Mouse (Mus musculus): Measurements from ENCODE around the gene Zfp507.

Zfp507 gene

GRCm38 (mm10) chr7:35802906-35803595 is at the start of gene Zfp507:
Gene Zfp507 (minus strand): TSS chr7:35803003.
- peak; percentile 86 for DNase-seq (ENCODE audit: low read depth, low spot score)

- no peak for DNase-seq (ENCODE audit: low read depth, low spot score)
These were observed 47.6 kb upstream of the Zfp507 start for GRCm38 (mm10) chr7:35850426-35850825.

DNA sequence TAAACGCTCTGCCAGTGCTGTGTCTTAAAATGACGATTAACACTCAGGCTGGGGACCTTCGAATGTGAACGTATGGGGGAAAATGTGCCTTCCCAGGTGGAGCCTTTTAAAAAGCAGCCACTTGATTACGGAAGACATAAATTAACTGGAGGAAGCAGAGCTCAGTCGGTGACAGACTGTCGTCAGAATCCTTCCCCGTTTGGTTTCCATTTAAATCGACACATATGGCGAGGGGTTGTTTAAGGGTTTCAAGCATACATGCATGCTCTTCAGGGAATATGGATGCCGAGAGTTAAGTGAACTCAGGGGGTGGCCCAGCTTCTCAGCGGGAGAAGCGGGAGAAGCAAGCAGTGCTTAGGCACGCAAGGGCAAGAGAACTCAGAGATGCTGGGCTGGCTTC is 45.7 kb upstream of the Zfp507 start:
- DNase-seq (ENCODE audit: low read depth, low spot score) = no peak

DNA sequence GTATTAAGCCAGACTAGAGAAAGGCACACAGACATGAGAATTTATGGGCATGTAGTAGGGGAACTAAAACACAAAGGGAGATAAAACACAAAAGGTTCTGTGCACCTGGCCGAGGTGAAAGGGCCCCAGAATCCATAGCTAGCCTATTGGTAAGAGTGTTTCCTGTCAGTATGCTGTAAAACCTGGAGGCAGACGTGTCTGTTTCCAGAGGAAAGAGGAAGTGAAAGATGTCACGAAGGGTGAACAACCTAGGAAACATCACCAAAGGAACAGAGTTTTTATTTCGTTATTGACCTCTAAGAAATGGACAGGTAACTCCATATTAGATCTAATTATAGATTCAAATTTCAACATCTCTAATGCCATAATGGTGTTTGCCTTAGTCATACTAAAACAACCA is 37.7 kb upstream of the Zfp507 start:
- no peak for DNase-seq (ENCODE audit: low read depth, low spot score)

DNA sequence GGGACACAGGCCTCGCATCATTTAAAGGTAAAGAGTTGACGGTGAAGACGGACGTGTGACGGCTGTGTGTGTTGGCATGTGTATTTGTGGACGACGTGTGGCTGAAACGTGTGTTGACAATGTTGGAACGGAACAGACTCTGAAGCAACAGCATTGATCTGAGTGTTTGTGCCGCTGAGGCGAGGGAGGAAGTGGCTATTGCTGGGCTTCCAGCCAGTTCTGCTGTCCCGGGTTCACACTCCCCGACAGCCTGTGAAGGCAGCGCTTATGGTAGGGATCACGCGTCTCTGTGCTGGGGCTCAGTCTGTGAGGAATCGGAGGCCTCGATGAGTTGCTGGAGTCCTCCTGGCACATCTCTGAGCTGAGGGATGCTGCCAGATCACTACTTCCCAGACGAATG is 34.0 kb upstream of the Zfp507 start:
- DNase-seq (ENCODE audit: low read depth, low spot score) = no peak

DNA sequence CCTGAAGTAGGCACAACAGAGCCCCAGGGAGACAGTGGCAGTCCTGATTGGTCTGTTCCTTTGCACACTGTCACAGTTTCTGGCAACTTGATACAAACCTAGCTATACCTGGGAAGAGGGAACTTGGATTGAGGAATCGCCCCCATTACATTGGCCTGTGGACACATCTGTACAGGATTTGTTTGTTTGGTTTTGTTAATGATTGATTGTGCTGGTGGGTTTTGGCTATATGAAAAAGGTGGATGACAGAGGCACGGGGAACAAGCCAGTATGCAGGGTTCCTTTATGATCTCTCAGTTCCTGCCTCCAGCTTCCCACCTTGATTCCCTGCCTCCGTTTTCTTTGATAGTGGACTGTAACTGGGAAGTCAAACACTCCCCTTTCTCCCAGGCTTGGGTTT is 33.6 kb upstream of the Zfp507 start:
- no peak for DNase-seq (ENCODE audit: low read depth, low spot score)

DNA sequence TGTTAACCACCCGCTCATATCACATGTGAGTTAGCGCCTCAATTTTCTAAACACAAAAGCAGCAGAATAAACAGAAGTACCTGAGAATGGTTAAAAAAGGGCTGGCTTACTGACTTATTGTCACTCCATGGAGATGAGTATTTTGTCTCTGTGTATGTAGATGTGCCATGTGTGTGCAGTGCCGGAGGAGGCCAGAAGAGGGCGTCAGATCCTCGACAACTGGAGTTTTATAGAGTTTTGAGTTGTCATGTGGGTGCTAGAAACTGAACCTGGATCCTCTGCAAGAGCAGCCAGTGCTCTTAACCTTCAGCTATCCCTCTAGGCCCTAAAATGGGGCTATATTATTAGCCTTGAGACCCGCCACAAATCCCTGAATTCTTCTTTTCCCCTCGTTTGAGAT is 27.3 kb upstream of the Zfp507 start:
- peak; percentile 11 for DNase-seq (ENCODE audit: low read depth, low spot score)

GRCm38 (mm10) chr7:35823906-35824305 is 21.1 kb upstream of the Zfp507 start:
- no peak for DNase-seq (ENCODE audit: low read depth, low spot score)

GRCm38 (mm10) chr7:35822320-35822719 is 19.5 kb upstream of the Zfp507 start:
- peak; percentile 21 for DNase-seq (ENCODE audit: low read depth, low spot score)

GRCm38 (mm10) chr7:35821357-35821756 is 18.6 kb upstream of the Zfp507 start:
- DNase-seq (ENCODE audit: low read depth, low spot score) = no peak

DNA sequence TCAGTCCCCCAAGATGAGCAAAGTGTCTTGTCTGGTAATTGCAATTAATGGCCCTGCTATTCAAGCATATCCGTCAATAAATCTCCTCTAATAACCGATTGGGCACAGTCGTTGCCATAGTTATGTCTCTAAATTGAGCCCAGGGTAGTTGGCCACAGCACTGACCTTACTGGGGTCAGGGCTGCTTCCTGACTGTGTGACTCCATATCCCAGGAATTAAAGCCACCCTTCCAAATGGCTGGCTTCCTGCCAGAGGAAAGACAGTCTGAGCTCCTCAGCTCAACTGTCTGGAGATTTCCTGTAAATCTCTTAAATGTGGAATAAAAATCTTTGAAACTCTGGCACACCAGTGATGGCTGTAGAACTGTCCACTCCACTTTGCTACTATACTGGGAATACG is 16.7 kb upstream of the Zfp507 start:
- no peak for DNase-seq (ENCODE audit: low read depth, low spot score)

DNA sequence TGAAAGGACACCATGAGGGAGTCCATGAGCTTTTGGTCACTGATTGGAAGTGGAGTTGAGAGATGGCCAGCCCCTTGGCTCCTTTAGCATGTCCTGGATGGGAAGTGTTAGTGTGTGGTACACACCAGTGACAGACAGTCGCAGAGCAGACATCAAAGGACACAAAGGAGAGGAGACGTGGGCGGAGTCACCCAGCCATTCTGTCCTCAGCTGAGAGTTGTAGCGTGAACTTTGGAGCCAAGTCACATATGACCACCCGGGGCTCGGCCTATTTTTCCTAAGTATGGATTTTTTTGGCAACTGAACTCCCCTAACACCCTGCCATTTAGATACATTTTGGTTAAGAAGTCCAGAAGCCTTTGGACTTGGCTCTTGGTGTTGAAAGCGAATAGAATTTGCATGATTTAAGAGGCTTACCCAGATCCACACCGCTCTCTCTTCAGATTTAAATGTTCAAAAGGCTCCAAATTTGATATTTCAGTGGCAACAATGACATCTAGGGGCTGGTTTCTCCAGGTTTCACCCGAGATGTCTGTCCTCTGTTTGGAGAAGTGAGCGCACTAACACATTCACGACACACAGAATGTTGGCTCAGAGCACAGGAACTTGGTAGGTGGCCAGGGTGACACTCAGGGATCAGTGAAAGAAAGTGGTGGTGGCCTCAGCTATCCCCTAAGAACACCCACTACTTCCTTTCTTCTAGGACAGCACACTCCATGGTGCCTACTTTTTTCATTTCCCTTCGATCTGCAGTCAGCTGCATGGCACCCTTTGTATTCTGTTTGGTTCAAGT is 12.2 kb upstream of the Zfp507 start:
- DNase-seq (ENCODE audit: low read depth, low spot score) = no peak

DNA sequence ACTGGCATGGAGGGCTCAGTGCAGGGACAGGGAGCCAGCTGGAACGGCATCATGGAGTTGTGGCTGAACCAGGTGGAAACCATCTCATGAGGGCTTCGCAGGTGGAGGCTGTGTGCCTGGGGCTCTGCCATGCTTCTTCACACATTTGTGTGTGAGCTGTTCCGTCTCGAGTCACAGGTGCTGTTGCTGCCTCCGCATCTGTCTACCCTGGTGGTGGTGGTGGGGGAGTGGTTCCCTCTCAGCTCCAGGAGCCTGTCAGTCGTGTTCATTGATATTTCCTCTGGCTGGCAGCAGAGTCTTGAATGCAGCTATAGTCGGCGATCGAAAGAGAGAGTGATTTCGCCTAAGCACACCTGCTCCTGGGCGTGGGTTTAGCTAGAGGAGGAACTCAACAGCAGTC is 10.5 kb upstream of the Zfp507 start:
- DNase-seq (ENCODE audit: low read depth, low spot score) = no peak

DNA sequence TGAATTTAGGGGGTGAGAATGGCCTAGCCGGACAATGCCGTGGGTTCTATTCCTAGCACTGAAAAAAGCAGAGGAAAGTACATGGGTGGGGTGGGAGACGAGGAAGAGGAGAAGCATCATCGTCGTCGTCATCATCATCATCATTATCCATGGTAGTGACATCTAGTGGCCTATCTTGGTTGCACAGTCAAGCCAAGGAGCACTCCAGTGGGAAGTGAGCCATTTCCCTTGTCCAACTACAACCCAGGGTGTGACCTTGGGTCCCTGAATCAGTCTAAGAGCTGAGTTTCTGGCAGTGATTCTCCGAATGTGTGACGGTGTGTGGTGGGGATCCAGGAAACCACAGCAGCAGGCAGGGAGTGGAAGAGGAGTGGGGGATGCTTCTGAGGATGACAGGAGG is 7.9 kb upstream of the Zfp507 start:
- peak; percentile 62 for DNase-seq (ENCODE audit: low read depth, low spot score)

- DNase-seq (ENCODE audit: low read depth, low spot score) = peak; percentile 48
These were observed 1.4 kb upstream of the Zfp507 start for GRCm38 (mm10) chr7:35804206-35804605.

DNA sequence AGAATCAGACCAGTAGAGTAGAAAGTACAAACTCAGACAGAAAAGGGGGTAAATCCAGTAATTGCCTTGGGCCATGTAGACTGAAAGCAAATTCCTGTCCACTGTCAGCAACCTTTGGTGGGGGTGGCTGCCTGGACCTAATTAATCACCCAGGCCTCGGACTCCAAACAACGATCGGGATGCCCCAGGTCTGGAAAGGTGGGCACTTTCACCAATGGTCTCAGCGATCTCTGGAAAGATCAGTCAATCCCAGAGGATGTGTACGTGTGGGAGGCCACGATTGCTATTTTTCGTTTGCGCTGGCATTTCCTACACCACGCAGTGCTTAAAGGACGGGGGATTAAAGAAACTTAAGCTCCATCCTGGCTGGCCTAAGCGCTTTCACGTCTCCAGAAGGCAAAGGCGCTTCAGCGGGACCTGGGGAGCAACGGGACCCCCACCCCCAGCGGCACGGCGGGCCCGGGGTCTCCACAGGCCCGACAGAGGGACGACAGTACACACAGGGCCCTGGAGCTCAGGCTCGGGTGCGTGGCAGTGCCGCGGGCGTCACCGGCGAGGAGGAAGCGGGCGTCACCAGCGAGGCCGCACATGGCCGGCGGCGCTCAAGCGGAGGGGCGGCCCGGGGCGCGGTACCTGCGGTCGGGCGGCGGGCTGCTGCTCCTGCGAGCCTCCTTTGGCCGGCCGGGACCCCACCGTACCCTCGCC is 450 bp downstream of the Zfp507 start:
- peak; percentile 12 for DNase-seq (ENCODE audit: low read depth, low spot score)

DNA sequence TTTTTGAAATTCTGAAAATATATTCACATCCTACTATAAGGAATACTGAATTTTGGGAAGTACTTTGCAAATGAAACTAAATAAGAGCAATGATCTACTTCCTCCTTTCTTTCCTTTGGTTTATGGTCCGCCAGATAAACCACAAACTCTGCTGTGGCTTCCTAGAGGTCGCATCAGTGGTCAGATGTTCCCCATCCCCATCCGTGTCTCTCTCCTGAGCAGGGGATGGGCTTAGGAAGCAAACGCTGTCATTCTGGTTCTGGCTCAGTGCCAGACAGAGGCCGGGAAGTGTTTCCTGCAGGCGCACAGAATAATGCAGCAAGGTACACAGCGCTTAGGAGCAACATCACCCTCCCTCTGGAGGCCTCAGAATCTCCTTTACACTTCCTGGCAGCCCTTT is 6.7 kb downstream of the Zfp507 start:
- no peak for DNase-seq (ENCODE audit: low read depth, low spot score)

GRCm38 (mm10) chr7:35794145-35794664 is 8.6 kb downstream of the Zfp507 start:
- no peak for DNase-seq (ENCODE audit: low read depth, low spot score)

DNA sequence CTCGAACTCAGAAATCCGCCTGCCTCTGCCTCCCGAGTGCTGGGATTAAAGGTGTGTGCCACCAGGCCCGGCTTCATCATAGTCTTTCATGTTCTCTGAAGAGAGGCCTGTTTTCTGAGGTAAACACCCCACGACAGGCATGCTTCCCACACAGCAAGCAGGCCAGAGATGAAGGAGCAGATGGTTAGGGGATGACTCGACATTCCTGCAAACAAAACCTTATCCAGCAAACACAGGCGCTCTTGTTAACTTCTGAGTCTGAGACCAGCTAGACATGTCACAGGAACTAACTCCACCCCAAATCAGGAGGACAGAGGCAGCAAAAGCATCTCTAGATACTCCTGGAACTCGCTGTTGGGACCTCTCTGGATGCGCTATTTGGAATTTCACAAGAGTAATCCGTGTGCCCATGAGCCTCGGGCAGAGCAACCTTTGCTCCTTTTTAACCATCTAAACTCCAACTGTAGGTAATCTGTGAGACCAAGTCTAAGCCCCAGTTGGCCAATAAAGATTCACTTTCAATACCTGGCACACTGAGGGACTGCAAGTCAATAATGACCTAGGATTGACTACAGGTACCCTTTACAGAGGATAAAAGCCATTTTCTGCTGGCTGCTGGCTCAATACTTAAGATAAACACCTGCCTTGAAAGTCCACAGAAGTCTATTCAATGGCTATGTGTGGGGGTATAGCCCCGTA is 10.5 kb downstream of the Zfp507 start:
- DNase-seq (ENCODE audit: low read depth, low spot score) = no peak

DNA sequence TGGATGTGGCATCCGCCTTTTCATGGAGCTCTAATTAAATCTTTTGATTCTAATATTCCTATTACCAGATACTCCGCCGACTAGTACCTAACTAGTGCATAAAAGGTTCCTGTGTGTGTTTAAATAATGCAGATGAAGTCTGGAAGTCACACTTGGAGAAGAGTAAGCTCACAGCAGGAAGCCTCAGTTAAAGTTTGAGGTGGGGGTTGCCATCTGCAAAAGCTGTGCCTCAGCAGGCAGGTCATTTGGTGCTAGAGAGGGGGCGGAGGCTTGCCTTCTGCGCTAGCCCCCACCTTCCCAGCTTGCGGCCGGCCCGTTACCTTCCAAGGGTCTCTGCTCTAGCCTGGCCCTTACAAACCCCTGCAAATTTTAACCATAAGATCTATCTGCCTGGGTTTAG is 11.9 kb downstream of the Zfp507 start:
- DNase-seq (ENCODE audit: low read depth, low spot score) = peak; percentile 26

GRCm38 (mm10) chr7:35790201-35790600 is 12.6 kb downstream of the Zfp507 start:
- peak; percentile 37 for DNase-seq (ENCODE audit: low read depth, low spot score)

DNA sequence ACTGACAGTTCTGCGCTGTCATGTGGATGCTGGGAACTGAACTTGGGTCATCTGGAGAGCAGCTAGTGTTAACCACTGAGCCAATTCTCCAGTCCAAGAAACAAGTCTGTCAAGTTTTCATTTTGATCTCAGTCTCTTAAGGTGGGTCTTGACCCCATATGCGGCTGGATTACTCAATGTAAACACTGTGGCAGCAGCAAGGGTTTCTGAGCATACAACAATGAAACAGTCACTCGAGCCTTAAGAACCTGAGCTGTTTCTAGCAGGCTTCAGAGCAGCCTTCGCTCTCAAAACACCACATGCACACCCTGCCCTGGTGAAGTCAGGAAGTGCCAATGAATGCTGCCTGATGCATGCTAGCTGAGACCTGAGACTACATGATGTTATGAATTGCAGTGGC is 17.2 kb downstream of the Zfp507 start:
- no peak for DNase-seq (ENCODE audit: low read depth, low spot score)

All from ES-CJ7 (cell line).